Mouse (Mus musculus) layer of hippocampus, postnatal 36 days (tissue): ENCODE data around the gene Rpl12. TPM values are rescaled to one million over a fixed set of nuclear protein-coding genes. Genes with fewer than 3 reads are reported as not detected.

Experiments
- DNase-seq, 2 experiments: peaks; one replicate each; pipeline ENCODE4 v3.0.0; 2022
- total RNA-seq, 2 experiments: library from RNA; stranded (reverse); gene quantifications; 2 replicates each; pipeline ENCODE4 v1.2.3; 2021

Rpl12 gene
- total RNA-seq, 2 experiments from 2014 or later: 110 to 112 TPM

DNA sequence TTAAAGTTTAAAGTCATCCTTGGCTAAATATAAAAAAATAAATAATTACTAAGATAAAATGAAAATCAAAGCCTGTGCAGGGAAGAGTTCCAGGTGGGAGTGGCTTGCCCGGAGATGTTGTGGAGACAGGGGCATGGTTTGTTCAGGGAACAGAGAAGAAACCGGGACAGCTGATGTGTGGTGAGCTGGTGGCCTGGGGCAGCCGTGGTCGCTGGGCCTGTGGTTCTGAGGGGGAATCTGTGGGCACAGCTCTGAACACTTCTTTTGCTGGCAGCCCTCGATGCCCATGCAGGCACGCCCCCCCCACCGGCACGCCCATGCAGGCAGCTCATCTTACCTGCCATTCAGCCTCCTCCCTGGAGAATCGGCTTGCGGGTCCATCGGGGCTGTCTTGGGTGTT, 13.9 kb upstream of the Rpl12 start:
- DNase-seq: no peak

GRCm38 (mm10) chr2:32954581-32954980, 6.8 kb upstream of the Rpl12 start:
- no peak for DNase-seq

DNA sequence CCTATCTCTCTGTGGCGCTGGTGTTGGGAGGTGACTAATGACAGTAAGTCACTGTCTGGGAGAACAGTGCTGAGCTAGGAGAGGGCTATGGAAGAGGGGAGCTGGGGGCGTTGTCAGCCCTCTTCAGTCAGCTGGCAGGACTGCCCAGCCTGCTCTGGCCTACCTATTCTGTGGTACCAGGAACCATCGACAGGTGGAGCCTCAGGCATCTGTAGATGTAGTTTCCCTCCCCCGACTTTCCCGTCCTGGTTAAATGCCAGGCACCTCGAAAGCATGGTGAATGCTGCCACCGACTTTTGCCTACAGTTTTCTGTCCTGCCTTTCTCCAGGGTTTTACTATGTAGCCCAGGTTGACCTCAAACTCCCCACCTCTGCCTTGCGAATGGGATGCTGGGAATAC, 4.0 kb upstream of the Rpl12 start:
- no peak for DNase-seq

DNA sequence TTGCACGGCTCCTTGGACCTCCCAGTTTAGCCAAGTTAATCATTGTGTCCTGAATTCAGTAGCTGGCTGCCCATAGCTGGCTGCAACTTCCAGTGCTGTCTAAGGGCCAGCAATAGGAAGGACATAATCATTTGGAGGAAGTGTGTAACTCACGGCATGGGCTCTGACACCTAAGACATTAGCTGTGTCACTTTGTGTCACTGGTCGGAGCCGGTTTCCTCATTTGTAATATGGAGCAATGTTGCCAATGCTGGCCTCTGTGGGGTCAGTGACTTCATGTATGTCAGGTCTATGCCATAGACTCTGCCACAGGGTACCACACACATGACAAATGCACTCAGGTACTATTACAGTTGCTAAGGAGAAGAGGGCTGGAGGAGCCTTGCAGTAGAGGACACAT, 1.1 kb upstream of the Rpl12 start:
- no peak for DNase-seq

DNA sequence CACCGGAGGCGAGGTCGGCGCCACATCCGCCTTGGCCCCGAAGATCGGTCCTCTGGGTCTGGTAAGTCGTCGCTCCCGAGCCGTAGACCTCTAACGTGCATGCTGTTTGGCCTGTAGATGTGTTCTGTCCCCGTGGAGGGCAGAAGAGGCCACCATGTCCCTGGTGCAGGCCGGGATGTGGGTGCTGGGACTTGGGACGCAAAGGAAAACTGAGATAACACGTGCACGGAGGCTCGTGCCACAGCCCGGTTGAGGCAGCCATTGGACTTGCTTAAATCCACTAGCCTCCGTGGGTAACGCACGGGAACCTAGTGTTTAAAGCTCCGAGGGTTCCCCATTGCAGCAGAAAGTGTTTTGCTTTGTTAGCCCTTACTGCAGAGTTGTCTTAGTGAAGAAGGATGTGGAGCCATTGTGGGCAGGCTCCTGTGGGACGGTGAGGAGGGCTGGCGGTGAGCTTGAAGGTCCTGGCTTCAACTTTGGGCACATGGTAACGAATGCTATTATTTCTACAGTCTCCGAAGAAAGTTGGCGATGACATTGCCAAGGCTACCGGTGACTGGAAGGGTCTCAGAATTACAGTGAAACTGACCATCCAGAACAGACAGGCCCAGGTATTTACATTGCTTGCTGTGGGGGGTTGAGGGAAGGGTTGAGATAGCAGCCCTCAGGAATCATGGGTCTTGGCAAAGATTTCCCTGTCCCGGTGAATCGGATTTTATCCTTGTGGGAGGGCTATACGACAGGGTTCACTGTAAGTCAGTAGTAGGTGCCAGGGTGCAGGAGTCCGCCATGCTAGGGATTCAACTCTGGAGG, 909 bp downstream of the Rpl12 start:
- no peak for DNase-seq

GRCm38 (mm10) chr2:32962875-32963220, 1.5 kb downstream of the Rpl12 start:
- no peak for DNase-seq

DNA sequence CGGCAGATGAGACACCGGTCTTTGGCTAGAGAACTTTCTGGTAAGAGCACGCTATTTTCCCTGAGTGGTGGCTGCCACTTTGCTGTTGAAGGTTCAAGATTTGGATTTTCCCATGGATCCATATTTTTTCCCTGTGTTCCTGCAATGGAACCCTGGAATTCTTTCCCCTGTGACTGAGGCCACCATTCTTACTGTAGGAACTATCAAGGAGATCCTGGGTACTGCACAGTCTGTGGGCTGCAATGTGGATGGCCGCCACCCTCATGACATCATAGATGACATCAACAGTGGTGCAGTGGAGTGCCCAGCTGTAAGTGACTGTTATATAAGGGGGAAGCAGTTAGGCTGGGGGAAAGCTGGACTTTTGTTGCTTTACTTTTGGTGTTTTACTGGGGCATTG, 2.2 kb downstream of the Rpl12 start:
- DNase-seq: no peak

DNA sequence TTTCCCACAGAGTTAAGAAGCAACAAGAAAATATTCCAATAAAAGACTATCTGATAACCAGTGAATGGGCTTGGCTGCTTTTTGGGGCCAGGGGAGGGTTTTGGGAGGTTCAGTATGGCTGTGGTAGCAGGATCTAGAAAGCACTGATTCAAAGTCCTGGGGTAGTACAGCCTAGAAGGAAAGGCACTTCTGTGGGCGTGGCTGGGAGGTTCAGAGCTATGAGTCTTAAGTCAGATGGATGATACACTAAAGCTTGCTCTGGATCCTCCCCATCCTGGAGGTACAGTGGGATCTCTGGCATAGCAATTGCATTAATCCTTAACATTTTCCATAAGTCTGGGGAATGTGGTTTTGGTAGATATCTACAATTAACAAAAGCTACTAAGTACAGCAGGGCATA, 2.6 kb downstream of the Rpl12 start:
- DNase-seq: no peak

GRCm38 (mm10) chr2:32964659-32965457, 3.5 kb downstream of the Rpl12 start:
- no peak for DNase-seq

DNA sequence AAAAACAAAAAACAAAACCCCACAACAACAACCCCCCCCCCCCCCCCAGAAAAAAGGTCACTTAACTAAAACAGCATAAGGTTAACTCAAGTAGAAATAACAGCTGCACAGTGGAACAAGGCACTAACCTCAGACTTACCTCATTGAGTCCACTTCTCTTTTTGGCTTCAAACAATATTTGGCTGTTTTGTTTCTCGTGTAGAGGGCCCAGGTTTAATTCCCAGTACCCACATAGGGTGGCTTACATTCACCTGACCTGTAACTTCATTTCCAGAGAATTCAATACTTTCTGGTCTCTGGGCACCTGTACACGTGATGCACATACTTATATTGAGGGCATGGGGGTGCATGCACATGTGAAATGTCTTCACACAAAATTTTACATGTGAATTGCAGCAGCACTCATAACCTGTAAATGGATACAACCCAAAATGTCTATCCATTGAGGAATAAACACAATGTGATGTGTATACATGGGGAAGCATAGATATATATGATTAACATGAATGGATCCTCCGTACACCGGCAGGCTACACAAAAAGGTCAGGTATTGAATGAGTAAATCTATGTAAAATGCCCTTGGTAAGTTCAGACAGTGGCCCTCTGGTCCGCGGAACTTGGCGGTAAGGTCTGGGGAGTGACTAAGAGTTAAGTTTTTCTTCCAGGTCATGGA, 4.3 kb downstream of the Rpl12 start:
- no peak for DNase-seq

DNA sequence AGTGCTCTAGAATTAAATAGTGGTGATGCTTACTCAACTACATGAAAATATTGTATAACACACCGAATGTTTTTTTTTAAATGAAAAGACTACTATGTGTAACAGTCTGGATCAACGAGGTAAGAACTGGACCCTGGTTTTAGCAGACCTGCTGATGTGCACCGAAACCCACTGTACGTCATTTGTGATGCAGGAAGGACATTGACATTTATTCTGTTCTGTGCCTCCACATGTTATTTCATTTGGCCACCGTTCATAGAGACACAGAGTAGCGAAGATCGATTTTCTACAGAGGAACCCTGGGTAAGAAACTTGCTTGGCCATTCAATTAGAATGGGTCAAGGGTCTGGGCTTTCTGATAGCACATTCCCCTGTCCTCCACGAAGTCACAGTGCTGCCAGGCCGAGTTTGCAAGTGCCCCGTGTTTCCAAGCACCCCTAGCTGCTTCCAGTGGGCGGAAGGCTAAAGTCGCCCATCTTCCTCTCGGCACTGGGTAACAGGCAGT, 4.9 kb downstream of the Rpl12 start:
- DNase-seq: no peak

DNA sequence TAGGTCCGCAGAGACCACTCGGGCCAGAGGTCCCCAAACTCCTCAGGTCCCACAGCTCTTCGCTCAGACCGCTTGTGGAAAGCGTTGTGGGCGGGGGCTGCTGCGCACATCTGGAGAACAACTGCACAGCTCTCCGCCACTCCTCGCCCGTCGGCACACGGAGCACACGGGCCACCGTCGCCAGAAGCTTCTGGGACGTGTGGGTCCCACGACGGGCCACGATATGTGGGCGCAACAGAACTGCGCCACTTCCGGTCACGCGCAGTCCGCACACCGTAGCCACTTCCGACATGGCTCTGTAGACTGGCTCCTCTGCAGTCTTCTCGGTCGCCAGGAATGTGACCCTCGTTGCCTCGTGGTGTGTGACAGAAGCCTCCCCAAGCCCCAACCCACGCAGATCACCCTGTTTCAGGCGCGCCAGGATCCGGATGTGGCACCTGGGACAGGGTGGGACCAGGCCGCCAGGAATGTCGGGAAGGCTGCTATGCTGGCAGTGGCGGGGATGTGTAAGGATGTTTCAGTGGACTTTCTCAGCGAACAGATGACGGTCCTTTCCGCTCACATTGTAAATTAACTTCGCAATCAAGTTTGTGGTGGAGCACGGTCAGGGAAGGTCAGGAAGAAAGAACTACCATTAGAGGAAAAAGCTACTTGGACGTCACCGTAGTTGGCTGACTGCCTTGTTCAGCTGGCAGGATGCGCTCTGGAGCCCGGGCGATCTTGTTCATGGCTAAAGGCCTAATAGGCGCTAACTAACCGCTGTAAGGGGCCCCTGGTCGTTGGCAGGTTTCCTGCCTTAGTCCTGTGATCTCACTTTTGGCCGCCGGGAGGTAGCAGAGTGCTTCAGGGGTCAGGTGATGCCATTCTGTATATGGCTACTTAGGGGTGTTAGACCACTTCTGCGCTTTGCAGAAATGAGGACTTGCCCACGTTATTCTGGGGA, 5.6 kb downstream of the Rpl12 start:
- peak; percentile 87 to 89 for DNase-seq

GRCm38 (mm10) chr2:32968024-32968614, 6.8 kb downstream of the Rpl12 start:
- DNase-seq: no peak

GRCm38 (mm10) chr2:32969326-32969725, 8.0 kb downstream of the Rpl12 start:
- no peak for DNase-seq

GRCm38 (mm10) chr2:32971235-32971634, 9.9 kb downstream of the Rpl12 start:
- no peak for DNase-seq

DNA sequence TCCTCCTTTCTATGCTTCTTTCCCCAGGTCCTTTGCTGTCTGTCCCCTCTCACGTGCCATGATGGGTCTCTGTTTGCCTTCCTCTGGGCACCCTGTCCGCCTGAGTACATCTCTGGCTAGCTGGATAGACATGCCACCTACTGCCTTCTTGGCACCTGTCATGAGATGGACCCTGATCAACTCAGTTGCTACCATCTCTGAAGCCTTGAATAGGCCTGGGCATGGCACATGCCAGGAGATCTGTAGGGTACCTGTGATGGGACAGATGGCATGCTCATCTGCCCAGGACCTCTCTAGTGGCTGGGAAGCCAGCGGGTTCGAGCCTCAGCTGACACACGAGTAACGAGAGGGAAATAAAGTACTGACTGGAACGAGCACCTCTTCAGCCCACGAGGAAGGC, 12.9 kb downstream of the Rpl12 start:
- no peak for DNase-seq

DNA sequence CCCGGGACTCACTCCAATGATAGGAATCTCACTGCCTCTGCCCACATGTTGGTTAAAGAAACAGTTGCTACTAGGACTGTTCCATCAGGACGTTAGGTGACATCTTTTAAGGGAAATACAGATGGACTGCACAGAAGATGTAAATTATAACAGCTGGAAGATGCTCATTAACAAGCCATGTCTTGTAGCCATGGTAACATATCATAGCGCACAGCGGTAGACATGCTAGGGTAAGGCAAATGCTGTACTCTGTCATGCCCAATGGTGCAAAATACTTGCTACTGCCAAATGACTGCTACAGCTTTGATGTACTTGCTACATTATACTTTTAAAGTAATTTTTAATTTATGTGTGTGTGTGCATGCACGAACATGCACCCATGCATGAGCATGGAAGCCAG, 15.8 kb downstream of the Rpl12 start:
- no peak for DNase-seq

DNA sequence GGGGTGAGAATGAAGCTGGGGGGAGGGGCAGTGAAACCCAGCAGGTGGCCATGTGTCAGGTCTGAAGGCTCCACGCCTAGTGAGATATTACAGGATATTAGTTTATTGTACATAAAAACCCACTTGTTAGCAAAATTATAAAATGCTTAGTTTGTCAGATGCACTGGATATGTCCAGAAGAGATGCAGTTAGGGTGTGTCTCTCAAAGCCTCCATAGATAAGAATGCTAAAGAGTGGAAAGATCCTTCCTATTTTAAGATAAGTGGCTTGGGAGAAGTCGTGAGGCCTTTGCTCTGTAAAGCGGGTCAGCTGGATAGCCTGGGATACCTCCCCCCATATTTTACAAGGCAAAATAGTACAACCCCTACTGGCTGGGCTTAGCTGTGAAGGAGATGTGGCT, 17.3 kb downstream of the Rpl12 start:
- no peak for DNase-seq

- DNase-seq: no peak
Observed at GRCm38 (mm10) chr2:32979675-32980074, 18.3 kb downstream of the Rpl12 start.

DNA sequence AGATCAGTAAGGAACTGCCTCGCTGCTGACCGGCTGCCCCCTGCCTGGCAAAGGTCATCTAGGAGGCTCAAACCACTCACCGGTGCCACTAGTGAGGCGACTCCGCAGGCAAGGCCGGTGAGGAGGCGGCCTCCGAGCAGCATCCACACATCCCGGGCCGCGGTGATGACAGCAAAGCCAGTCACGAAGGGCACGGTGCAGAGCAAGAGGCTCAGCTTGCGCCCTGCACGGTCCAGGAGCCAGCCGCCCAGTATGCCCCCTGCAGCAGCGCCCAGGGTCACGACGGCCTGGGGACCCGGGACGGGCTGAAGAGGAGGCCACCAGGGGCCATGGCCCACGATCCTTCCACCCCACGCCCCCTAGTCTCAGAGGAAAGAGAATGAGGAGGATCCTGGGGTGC, 19.9 kb downstream of the Rpl12 start:
- no peak for DNase-seq

DNA sequence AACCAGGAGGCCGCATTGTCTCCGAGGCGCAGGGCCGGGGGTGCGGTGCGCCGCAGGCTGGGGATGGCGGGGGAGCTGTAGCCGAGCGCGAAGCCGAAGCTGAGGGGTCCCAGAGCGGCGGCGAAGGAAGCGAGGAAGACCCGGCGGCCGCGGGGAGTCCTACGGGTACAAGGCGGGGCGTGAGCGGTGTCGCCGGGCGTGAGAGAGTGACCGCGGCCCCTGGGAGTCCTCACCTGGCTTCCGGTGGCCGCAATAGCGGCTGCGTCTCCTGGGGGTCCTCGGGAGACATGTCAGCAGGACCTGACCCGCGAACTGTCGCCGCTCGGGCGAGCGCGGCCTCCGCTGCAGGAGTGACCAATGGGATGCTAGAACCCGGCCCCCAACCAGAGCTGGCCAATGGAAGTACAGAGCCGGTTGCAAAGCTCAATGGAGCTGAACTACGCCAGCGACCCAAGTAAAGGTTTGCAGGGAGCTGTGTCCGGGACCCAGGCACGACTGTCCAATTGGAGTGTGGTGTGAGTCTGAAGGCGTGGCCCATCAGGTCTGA, 20.4 kb downstream of the Rpl12 start, which contains the start of gene Slc2a8:
Slc2a8 (minus strand) TSS at position 359 of the 547 bp plus-strand sequence.
- peak; percentile 88 to 90 for DNase-seq
